Mouse (Mus musculus) spleen, postnatal 10 days (tissue): ENCODE measurements at regions not wholly inside any gene's neighbourhood (a gene's known extent, or its start where the extent isn't known, plus 50 kb on each side); places are given as distances from the start of the nearest gene placed in this dataset.
A peak's percentile ranks its signal among the peaks of the same experiment; 100 is the strongest.

Source experiments
- DNase-seq, 2 experiments: peaks; one replicate each; pipeline ENCODE4 v3.0.0; 2021 to 2022; ENCODE audit warnings: low spot score in 2 of 2

GRCm38 (mm10) chr7:145135971-145136370 is 71.9 kb downstream of the 1810010D01Rik start:
- DNase-seq = no peak

DNA sequence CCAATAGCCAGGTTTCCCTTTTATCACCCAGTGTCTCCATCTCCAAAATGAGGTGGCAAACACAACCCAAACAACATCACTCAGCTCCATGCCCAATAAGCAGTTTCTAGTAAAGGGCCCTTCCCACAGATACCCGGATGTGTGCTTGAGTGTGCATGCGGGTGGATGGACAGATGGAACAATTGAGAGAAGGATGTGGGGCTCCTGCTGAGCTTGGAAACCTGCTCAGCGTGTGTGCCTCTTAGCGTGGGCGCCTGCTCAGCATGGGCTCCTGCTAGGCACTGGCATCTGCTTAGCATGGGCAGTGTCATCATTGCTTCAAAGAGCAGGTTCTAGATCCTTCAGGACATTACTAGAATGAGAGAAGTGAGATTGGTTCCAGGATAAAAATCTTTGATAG is 75.4 kb downstream of the 1810010D01Rik start:
- DNase-seq = no peak

DNA sequence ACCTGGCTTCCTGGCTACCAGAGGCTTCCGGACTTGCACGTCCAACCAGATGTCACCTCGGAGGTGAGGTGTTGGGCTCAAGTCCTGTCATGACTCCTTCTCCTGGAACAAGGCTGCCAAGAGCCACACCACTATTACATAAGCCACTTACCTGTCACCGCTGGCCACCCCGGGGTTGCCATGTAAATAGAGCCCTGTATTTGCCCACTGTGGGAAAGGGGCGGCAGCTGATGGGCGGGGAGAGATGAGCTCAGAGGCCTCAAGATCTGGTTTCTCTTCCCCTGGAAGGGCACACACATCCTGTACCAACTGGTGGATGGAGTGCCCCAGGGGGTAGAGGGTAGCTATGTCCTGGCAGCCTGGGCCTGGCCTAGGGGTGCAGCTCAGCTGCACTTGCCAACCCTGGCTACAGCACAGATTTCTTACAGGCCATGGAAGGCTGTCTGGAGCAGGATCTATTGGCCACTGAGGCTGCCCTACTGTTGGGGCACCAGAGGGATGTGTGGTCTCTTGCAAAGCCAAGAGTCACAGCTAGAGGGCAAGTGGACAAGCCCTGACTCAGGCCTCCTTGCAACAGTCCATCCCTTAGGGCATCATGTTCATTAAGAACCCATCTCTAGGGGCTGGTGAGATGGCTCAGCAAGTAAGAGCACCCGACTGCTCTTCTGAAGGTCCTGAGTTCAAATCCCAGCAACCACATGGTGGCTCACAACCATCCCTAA is 76.3 kb downstream of the 1810010D01Rik start:
- no peak for DNase-seq

- no peak for DNase-seq
Observed at GRCm38 (mm10) chr7:145129971-145130370, 77.9 kb downstream of the 1810010D01Rik start.

DNA sequence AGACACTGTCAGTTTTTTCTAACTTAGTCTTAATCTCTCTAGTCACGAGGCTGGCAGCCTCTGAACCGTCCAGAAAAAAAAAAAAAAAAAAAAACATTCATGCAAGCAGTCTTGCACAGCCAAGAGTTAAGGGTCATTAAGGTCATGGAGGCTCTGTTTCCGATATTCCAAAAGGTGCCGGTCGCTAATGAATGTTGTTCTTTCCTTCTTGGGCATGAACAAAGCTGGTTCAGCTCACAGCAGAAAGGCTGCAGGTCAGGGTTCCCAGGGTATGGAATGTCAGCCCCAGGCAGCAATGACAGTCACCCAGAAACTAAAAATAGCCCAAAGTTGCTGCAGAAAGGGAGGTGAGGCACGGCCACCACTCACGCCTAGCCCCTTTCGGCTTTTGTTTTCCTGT is 80.3 kb downstream of the 1810010D01Rik start:
- no peak for DNase-seq

DNA sequence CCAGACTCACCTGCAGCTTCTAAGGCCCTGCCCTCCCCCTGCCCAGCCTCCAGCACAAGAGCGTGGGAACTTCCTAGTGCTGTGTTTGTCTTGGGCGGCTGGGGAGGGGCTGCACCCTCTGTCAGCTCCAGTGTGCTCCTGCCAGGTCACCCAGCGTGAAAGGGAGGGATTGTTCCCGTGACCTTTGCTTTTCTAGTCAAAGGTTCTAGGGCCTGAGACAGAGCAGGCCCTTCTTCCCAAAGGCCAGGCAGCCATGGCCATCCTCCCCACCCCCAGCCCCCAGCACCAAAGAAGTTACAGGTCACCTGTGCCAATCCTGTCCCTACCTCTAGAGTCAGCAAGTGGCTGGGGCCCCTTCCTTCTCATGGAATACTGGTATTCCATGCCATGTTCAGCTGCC is 80.7 kb downstream of the 1810010D01Rik start:
- no peak for DNase-seq

GRCm38 (mm10) chr7:145123996-145124601 is 83.8 kb downstream of the 1810010D01Rik start:
- no peak for DNase-seq

- DNase-seq = no peak
Observed at GRCm38 (mm10) chr7:145122471-145122870, 85.4 kb downstream of the 1810010D01Rik start.

DNA sequence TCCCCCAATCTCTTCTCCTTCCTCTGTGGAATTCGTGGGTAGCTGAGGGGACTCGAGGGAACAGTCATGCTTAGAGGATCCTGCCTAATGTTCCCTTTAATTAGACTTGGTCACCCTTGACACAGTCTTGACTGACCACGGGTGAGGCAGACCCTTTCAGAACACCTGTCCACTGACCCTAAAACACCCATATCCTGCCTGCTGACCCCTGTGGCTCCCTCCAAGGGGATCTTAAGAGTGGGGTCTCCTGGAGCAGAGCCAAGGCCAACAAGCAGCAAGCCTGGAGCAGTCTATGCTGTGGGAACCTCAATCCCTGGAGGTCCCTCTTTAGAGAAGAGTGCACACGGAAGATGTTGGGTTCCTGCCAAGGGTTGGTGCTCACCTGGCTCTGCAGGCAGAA is 89.5 kb downstream of the 1810010D01Rik start:
- DNase-seq = no peak

GRCm38 (mm10) chr7:145114660-145115059 is 93.3 kb downstream of the 1810010D01Rik start:
- peak; percentile 16 to 40 for DNase-seq

- no peak for DNase-seq
Observed at GRCm38 (mm10) chr7:145114145-145114544, 93.8 kb downstream of the 1810010D01Rik start.

DNA sequence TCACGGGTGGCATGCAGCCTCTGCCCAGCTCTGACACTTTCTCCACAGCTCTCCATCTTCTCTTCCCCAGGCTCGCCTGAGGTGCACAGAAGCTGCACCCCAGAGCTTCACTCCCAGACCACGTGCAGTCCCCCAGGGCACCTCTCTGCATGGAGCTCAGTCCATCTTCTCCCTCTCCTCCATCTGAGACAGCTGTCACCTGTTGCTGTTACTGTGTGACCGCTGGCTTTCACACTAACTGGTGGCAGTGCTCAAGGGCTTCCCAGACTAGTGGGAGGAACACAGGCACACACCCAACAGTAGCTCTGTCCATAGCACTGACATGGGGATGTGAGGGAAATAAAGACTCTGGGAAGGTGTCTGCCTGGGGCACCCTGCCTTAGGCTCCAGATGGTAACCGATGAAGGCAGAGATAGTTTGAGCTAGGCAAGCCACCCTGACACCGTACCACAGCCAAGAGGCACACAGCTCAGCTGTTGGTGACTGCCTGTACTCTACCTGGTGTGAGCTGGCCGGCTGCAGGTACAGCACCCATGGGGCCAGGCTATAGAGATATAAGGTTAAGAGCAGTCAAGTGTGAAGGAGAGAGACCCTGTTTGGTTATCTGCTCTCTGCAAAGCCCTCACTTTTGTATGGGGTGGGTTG is 94.9 kb downstream of the 1810010D01Rik start:
- DNase-seq = no peak

GRCm38 (mm10) chr7:145112146-145112830 is 95.6 kb downstream of the 1810010D01Rik start:
- no peak for DNase-seq

GRCm38 (mm10) chr7:145111252-145112131 is 96.4 kb downstream of the 1810010D01Rik start:
- DNase-seq = peak; percentile 21 to 59

- DNase-seq = peak in 1 of 2 experiments; percentile 47
Observed at GRCm38 (mm10) chr7:145110657-145111251, 97.2 kb downstream of the 1810010D01Rik start.

GRCm38 (mm10) chr7:145110028-145110427 is 97.9 kb downstream of the 1810010D01Rik start:
- DNase-seq = no peak

- no peak for DNase-seq
Observed at GRCm38 (mm10) chr7:145109471-145109870, 98.4 kb downstream of the 1810010D01Rik start.

DNA sequence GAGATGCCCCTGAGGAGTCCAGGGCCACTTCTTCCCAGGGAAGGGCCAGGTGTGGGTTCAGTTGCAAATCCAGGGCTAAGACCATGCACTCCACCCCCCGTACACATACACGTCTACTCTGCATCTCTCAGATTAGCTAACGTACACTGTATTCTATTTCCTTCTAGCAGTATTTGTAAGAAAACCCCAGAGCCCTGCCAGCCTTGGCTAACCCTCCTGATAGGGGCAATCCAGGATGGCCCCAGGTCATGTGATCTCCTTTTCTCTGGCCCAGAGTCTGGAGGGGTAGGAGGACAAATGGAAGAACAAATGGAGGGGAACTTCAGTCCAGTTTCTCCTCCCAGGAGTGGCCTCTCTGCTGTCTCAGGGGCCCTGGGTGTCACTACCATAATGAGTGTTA is 98.9 kb downstream of the 1810010D01Rik start:
- DNase-seq = no peak

DNA sequence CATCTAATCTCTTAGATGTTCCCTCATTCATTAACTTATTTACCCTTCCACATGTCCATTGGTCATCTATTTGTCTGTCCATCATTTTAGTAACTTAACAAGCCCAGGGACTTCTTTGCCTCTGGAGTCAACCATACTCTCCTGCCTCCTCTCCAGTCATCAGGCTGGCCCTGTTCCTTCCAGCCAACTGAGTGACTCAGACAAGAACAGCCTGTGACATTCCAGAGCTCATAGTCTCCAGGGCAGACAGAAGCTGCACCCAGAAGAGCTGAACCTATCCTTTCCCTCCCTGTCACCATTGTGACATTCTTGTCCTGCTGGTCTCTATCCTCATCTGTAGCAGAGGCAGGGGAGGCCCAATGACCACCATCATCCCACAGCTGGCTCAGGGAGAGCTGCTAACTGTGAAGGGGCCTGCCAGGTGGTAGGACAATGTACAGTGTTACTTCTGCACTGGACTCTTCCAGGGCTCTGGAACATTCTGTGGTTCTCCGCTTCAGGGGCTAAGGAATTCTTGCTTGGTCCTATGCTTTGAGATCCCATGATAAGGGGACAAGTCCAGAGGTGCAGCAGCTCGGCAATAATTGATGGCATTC is 100.2 kb downstream of the 1810010D01Rik start:
- no peak for DNase-seq

DNA sequence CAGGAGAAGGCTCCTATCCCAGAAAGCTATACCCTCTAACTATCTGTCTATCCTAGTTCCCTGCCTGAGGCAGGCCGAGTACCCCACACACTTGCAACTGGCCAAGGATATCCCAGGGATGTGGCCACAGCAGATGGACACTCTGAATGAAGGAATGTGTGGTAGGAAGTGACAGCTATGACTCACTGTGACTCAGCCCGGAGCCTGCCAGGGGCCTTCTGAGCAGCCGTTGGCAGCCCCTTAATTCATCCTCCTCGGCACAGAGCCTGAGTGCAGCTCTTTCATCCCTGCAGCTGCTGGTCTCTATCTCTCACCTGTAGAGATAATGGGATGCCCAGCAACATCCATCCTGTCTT is 101.4 kb downstream of the 1810010D01Rik start:
- no peak for DNase-seq
